Mouse (Mus musculus) layer of hippocampus, adult 9-10 months (tissue): Measurements from ENCODE around the gene Kbtbd8.

ENCODE experiments used
- DNase-seq: peaks from one replicate; pipeline ENCODE4 v3.0.0; 2022; ENCODE audit warnings: low spot score

Gene Kbtbd8

DNA sequence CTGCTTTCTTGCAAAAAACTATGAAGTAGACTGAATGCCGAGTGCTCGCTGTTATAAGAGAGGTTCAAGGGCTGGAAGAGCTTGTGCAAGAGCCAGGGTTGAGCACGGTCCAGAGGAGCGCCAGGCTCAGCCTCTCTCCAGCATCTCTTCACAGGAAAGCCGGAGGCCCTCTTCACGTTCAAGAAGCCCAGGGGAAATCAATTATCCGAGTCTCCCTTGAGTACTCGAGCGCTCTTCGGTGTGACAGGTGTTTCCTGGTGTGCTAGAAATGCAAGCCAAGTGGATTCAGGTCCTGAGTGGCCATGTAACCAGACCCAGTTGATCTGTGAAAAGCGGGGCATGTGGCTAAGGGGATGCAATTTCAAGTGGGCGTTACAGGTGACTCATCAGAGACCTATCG lies at the start of gene Kbtbd8:
TSS of gene Kbtbd8 (plus strand) at position 295 of the 400 bp plus-strand sequence.
- DNase-seq = no peak

DNA sequence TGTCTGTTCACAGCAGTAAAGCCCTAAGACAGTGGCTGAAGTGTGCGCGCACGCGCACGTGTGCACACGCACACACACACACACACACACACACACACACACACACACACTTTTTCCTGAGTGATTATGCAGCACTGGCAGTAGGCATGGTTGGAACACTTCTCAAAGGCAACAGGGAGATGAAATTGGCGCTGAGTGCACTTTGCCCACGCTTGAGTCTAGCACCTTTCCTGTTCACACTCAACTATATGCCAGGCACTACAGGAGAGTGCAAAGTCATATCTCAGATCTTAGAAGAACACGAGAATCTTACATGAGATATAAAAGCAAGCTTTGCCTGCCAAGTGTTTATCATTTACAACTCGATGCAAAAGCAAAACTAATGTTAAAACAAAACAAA lies 47.3 kb upstream of the Kbtbd8 start:
- DNase-seq = no peak

DNA sequence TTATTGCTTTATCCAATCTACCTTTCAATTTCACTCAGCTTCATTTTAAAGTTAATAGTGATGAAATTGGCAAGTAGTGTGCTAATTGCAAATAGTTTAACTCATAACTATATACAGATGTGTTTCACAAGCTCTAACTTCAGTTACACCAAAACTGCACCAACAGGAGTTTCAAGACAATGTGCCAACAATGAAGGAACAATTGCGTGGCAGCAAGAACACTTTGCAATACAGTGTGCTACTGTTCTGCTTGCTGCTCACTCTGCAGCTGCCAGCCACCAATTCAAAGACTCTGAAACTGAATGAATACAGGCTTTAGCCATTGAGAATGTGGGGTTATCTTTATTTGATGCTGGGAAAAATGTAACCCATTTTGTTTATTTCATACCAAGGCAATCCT lies 31.8 kb upstream of the Kbtbd8 start:
- no peak for DNase-seq

DNA sequence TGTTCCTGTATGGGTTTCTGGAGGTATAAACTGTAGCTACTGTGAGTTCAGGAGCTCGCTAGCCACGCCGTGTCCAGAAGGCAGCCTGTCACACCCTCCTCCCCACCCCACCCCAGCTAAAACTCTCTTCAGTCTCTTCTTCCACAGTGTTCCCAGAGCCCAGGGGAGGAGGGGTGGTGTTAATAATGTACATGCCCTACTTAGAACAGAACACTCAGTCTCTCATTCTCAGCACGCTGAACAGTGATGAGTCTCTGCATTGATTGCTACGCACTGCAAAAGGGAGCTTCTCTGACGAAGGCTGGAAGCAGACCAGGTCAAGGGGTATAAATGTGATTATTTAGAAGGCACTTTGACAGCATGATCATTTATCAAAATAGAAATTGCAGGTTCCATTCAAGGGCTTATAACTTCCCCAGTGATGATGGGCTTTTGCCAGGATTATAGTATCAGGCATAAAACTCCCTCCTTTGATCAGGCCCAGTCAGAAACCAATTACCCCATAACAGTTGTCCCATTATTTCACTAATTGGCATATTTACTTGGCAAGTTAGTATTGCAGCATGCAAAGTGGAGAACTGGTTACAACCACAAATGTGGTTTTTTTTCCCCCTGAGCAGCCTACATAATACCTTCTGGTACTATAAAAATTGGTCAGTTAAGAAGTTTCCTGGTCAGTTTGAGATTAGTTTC lies 29.7 kb upstream of the Kbtbd8 start:
- DNase-seq = peak; percentile 4

DNA sequence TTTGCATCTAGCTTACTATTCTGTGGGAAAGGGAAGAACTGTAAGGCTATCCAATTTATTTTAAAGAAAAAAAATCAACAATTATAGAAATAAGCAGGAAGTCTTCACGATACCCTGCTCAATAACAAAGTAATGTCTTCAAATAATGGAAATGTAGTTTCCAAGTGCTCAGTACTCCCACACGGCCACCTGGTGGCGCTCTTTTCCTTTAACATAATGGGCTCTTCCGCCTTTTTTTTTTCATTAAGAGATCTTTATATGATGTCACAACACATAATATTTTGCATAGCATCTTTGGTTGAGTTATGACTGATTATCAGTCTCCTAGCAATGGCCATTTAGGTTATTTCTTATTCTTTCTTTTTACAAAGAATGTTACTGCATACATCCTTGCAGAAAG lies 29.0 kb upstream of the Kbtbd8 start:
- DNase-seq = no peak

DNA sequence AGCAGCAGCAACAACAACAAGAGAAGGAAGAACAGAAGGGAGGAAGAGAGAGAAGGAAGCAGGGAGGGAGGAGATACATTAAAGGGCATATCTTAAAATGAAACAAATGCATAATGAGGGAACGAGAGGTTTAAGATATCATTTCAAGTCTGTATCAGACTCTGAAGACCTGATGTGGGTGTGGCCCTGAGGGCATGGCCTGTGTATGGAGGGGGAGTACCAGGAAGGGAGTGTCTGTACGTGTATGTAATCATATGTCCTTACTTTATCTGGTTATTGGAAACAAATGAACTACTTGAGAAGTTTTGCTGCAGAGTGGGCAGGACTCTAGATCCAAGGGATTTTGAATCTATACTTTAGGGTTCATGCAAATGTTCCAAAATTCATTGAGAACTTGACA lies 22.3 kb upstream of the Kbtbd8 start:
- DNase-seq = no peak

DNA sequence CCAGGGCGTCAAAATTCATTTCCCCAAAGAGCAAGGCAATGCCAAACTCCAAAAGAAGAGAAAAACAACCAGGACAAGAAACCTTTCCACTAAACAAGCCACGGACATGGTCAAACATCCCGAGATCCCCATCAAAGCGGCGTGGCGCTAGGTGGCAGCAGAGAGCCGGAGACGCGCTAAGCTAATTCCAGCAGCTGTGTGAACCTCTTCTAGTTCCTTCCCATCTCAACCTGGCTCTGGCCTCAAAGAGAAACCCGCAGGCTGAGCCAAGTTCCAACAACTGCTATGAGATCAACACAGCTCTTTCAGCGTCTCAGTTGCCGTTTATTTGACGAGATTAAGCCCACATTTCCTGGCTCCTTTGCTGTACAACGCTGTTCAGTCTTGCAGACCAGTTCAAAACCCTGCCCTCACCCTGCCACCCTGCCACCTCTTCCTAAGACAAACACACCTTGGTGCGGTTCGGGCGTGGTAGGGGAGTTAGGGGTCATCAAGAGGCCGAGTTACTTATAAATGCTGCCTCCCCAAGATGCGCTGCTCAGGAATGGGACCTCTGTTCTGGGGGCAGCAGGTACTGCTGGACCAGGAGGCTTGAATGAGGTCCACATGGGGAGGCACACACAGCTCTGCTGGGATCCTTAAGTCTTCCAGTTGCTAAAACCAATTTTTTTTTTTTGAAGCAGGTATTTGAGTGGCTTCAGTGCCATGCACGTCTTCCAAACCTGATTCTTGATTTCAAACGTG lies 18.5 kb upstream of the Kbtbd8 start:
- DNase-seq = peak; percentile 55

DNA sequence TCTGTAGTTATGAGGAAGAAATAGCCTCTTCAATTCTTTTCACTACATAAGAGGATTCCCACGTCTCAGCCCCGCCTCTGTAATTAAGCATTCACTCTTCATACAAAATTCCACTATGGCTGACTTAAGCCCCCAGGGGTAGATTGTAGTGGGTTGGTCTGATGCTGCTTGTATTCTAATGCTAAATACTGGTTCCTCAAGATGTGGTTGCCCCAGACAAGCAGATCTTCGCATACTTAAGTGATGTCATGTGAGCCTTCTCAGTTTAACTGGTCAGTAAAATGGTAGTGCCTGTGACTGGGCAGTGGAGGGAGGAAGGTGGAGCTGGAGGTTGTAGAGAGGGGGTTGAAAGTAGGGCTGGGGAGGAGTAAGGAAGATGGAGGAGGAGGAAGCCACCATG lies 13.3 kb upstream of the Kbtbd8 start:
- DNase-seq = no peak

DNA sequence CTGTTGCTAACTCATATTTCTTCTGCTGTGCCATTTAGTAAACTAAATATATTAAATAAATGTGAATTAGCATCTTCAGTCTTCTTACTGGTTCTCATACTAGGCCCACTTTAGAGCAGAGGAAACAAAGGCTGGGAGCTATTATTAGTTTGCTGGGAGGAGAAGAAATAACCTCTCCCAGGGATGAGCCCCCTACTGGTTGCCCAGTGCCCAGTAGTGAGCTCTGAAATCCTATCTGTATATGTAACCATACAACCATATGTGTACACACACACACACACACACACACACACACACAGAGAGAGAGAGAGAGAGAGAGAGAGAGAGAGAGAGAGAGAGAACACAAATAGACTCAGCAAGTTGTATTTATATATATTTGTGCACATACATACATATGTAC lies 8.6 kb upstream of the Kbtbd8 start:
- DNase-seq = no peak

DNA sequence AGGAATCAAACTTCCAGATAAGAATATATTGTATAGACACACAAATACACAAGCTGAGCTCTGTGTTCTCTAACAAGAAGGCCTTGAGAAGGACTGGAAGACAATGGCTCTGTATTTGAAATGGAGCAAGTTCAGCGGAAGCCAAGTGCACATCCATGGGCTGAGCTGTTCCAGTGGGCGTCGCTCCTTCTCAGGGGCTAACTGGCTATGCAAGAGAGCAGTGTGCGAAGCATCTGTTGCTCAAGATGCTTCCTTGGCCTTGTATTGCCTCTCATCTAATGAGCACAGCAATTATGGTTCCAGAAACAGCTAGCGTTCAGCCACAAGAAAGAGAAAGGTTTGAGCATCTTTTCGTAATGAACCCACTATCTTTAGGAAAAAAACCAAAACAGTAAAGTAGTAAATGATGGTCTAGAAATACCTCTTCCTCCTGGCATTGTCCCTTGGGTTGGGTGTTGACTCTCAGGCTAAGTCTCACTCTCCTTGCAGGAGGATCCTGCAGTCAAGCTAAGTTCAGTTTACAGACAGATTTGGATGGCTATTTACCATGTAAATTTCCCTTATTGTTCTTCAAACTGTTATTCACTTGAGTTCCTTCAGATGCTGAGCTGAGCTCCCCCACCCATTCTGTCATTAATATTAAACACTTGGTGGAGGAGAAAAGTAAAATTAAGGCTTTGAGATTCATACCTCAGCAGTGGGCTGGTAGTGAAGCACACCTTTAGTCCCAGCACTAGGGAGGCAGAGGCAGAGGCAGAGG lies 7.2 kb upstream of the Kbtbd8 start:
- no peak for DNase-seq

DNA sequence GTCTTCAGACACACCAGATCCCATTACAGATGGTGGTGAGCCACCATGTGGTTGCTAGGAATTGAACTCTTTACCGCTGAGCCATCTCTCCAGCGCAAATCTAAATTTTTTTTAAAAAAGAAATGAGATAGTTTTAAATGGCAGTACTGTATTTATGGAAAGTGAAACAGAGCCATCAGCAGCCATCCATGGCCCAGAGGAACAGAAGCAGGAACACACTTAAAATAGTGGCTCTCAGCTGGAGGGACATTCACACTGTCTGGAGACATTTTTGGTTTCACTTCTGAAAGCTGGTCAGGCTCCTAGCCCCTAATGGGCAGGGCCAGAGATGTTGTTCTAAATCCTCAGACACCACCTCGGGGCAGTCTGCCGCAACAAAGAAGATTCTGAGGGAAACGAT lies 5.0 kb upstream of the Kbtbd8 start:
- DNase-seq = no peak

DNA sequence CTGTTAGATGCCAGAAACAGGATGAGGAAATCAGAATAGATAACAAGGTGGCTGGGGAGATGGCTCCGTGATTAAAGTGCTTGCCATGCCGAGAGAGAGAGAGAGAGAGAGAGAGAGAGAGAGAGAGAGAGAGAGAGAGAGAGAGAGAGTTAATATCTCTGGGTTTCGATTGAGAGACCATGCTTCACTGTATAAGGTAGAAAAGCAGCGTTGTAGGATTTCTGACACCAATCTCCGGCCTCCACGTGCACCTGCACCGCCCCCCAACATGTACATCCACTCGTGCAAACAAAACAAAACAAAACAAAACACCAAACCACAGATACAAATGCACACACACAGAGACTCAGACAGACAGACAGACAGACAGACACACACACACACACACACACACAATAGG lies 527 bp upstream of the Kbtbd8 start:
- no peak for DNase-seq

DNA sequence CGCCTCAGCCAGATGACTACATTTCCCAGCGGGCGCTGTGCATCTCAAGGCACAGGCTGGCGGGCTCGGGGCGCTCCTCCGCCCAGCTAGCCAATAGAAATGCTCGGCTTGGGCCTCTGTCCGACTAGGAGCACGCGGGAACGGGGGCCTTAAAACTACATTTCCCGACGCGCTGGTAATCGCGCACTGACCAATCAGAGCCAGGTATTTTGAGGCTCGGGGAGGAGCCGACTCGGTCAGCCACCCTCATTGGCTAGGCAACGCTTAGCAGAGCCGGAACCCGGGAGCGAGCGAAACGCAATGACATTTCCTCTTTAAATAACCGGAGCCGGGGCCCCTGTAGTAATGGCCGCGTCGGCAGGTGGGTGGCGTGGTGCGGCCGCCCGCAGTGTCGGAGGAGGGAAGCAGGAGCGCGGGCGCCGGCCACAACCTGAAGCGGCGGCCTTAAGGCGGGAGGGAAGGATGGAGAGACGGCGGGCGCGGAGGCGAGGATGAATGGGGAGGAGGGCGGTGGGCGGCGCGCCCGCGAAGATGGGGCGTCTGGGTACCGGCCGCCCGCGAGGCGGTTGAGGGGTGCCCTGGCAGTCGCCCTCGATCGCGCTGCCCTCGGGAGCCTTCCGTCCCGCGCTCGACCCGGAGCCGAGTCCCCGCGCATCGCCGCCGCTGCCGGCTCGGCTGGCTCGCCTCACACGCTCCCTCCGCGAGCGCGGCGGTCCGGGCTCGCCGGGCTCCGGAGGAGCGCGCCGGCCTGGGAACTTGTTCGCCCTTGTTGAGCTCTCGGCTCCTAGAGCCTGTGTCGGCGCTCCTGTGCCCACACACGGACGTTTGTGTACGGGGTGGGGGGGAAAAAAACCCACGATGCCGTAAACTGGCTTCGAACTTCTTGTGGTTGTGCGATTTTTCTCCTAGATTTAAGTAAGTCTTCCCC lies 838 bp downstream of the Kbtbd8 start:
- DNase-seq = peak; percentile 90

DNA sequence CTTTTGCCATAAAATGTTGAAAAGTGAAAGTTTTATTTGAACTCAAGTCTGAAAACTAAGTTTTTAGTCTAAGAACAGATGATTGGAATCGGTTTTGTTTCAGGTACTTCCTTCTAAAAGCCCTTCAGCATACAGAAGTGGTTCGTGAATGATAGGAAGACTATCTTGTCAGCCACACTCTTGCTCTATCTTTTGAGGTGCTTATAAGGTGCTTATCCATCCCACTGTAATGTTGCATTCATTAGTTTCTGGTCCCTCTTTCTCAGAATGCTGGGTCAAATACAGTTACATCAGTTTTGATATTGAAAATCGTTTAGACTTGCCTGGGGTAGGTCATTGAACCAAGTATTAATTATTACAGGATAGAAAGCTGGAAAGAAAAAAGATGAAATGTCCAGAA lies 2.3 kb downstream of the Kbtbd8 start:
- no peak for DNase-seq

DNA sequence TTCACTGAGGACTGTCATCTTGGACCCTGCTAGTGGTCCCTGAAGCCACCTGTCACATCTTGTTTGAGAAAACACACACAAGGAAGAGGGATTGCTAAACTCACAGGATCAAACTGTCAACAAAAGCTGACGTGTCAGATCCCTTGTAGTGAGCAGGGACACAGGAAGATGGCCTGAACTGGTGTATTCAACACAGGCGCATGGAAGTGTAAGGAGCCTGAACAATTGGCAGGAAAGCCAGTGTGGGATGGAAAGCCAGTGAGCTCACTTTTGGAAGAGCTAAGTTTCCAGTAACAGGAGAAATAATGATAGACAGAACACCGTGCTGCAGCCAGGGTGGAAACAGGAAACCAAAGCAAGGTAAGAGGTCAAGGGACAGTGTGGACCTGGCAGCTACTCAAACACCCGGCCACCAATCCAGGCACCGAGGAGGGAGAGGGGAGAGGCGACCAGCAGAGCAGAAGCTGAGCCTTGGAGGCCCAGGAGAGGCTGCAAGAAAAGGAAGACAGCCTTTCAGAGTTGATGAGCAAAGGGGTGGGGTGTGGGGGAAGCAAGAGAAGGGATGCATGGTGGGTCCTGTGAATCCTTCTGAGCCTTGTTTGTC lies 33.0 kb downstream of the Kbtbd8 start:
- no peak for DNase-seq

DNA sequence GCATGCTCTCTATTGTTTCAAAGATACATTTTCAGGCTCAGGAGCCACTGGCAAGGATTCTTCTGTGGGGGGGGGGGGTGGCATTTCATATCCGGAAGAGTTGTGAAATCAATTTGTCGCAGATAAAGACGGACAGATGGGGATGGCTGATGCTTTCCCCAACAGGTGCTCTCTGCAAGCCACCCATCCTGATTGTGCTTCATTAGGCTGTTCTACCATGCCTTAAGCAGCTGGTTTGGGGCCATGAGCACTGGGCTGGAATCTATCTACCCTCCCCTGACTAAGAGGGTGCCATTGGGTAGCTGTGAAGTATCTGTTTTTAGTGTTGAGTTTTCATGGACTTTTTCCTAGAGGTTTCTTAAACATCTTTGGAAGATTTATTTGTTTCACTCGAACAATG lies 33.8 kb downstream of the Kbtbd8 start:
- DNase-seq = no peak

DNA sequence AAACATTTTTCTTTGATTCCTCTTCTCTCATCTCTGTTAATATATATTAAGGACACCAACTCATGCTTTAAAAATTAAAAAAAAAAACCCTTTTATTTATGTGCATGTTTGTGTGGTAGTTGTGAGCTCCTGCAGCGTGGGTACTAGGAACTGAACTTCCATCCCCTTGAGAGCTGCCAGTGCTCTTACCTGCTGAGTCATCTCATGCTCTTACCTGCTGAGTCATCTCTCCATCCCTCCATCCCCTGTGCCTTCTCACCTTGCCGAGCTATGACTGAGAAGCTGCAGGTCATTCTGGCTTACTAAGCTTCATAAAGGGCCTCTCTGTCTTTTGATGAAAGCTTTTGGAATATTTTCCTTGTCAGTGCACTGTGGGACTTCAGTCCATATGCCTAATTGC lies 34.5 kb downstream of the Kbtbd8 start:
- no peak for DNase-seq

DNA sequence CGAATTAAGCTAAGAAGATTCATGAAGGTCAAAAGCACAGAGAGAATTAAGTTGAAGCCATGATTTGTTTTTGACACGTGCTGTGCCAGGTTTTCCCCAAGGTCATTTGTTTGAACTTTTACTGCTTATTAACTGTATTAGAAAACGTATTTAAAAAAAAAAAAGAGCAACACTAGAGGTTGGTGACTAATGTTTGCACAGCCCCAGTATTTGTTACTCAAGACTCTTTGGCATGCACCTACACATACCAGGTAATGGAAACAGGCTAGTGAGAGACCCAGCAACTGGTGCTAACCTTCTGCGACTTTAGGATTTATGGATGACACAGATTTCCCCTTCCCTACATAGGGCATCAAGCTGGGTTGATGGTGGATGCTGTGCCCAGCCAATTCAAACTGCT lies 46.9 kb downstream of the Kbtbd8 start:
- no peak for DNase-seq

DNA sequence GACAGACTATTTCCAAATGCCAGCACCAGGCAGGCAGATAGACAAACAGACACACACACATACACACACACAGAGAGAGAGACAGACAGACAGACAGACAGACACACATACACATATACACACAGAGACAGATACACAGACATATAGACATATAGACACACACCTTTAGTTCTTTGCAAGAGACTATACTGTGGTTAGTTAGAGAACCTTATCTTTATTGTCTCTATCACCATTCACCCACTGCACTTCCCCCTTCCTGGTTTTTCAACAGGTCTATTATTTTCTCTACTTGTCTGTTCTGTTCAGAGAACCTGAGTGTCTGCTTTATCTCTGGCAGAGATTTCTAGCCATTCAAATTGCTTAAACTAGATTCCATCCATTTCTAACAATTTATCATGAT lies 48.6 kb downstream of the Kbtbd8 start:
- DNase-seq = no peak

DNA sequence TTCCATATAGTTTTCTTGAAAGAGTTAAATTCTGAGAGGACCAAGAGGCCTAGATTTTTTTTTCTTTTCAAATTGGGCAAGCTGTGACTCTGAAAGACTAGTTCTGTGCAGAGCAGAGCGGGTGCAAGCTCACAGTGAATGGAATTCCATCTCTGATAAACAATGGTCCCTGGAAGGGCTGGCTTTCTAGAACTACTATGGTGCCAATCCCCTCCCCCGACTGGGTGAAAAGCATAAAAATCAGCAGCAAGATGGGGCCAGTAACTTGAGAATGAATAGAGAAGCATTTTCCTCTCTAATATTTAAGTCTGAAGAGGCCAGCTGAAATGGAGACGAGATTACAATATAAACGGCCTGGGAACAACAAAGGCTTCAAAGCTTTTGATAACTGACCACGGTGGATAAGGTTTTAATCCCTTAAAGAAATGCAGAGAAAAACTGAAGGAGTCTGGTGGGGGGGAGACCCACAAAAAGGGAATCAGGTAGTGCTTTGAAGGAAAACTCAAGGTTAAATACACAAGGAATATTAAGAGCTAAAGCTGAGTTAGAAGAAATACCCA lies 50.7 kb downstream of the Kbtbd8 start:
- DNase-seq = no peak

DNA sequence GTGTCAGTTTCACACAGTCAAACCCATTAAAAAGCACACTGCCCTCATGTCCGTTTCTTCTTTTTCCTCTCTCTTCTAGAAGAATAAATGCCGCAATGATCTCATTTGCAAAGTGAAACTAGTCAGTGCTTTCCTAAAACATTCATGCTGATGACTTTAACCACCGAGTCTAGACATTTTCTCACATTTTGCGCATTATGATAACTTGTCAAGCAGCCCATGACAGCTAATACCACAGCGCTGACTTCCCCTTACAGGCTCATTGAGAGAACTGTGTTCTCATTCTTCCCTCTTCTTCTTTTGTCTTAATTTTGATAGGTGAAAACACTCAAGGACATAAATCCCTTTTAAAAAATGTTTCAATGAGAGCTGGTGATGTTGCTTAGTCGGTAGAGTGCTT lies 52.4 kb downstream of the Kbtbd8 start:
- no peak for DNase-seq
